Mouse (Mus musculus) thymus, adult 2 months (tissue): ENCODE measurements at regions not wholly inside any gene's neighbourhood (a gene's known extent, or its start where the extent isn't known, plus 50 kb on each side); places are given as distances from the start of the nearest gene placed in this dataset.

ENCODE experiments used
- DNase-seq: peaks from one replicate; pipeline ENCODE4 v3.0.0; 2021
- H3K27ac ChIP-seq: fragments of 200-500 bp; 2 replicates; pipeline ENCODE4 v1.5.1; 2012; ENCODE audit warnings: low read length, control low read depth; ENCODE audit not compliant: control insufficient read depth, insufficient read depth
- H3K27me3 ChIP-seq: fragments of 200-500 bp; 2 replicates; pipeline ENCODE4 v1.6.1; 2012; ENCODE audit warnings: mild to moderate bottlenecking, low read length, moderate library complexity, mixed read lengths; ENCODE audit not compliant: control insufficient read depth, insufficient read depth
- H3K36me3 ChIP-seq: fragments of 200-500 bp; 2 replicates; pipeline ENCODE4 v1.6.1; 2012; ENCODE audit warnings: mild to moderate bottlenecking, low read length, moderate library complexity; ENCODE audit not compliant: control insufficient read depth, insufficient read depth
- H3K4me1 ChIP-seq: fragments of 200-500 bp; replicated peaks from 2 replicates; pipeline ENCODE4 v1.6.1; 2012; ENCODE audit warnings: low read length; ENCODE audit not compliant: control insufficient read depth, insufficient read depth
- H3K4me3 ChIP-seq: fragments of 200-500 bp; 2 replicates; pipeline ENCODE4 v1.5.1; 2012; ENCODE audit warnings: mild to moderate bottlenecking, low read length, control low read depth, moderate library complexity; ENCODE audit not compliant: control insufficient read depth, insufficient read depth
- CTCF ChIP-seq: fragments of 200-500 bp; IDR thresholded peaks from 2 replicates; pipeline ENCODE4 v1.5.1; 2012; ENCODE audit warnings: mild to moderate bottlenecking, control low read depth, low read length, moderate library complexity, borderline replicate concordance; ENCODE audit not compliant: control insufficient read depth, poor library complexity, insufficient read depth; ENCODE audit errors: extremely low read depth
- POLR2A ChIP-seq: fragments of 200-500 bp; IDR thresholded peaks from 2 replicates; pipeline ENCODE4 v1.6.1; 2012; ENCODE audit warnings: mild to moderate bottlenecking, low read length, control low read depth, moderate library complexity; ENCODE audit not compliant: control insufficient read depth, poor library complexity, insufficient read depth; ENCODE audit errors: extremely low read depth
- WGBS: fragments of 180-500 bp; shearing (Covaris S2); methylation state at CpG from one replicate; pipeline ENCODE4 v1.1.7; 2018; 5-methylcytosine and 5-hydroxymethylcytosine counted together

DNA sequence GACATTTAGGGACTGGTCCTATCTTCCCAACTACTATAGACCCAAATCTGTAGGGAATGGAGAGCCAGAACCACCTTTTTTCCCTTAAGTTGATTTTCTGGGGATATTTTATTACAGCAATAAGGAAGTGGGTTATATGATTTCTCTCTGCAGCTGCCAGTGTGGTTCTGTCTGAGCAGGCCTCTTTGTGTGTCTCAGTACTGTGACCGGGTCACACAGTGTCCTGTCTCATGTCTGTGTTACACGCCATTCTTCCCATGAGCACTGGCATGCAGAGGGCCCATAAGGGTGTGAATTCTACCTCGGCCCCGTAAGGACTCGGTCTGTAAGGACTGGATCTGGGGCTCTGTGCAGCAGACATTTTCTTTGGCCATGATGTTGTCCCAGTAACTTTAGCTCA is 254.9 kb downstream of the Cdh26 start:
- H3K36me3 ChIP-seq, result no peaks in the 10 kb centered on the region
- TF ChIP-seq CTCF, result no peak
- peaks cover 7% of the 10 kb centered on the region for H3K4me1 ChIP-seq
- WGBS, result 79% methylated on average over 5 of the region's 5 CpGs
- DNase-seq, result no peak
- no peaks in the 10 kb centered on the region for H3K27me3 ChIP-seq
- no peak overlapping the region for H3K27ac ChIP-seq
- no peak overlapping the region for H3K4me3 ChIP-seq

DNA sequence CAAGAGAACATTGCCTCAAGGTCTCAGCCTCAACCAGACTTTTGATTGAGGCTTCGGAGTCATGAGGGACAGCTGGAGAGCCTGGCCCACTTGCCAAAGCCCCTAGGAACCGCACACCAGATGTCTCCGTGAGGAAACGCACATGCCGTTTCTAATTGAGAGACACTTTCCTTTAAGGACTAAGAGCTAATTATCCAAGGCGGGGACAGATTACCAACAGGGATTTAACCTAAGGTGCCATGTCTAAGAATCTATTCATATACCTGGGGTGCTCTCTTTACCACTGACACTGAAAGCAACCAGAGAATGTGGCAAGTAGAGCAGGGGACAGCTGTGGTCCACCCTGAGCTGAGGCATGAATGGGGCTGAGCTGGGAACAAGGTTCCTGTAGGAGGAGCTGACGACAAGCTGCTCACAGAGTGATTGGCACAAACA is 255.9 kb downstream of the Cdh26 start:
- peaks cover 12% of the 10 kb centered on the region for H3K4me1 ChIP-seq
- no peak overlapping the region for H3K27ac ChIP-seq
- WGBS, result 93% methylated on average over 7 of the region's 7 CpGs
- H3K4me3 ChIP-seq, result no peak overlapping the region
- TF ChIP-seq CTCF (no peak), POLR2A (no peak)
- no peaks in the 10 kb centered on the region for H3K36me3 ChIP-seq
- H3K27me3 ChIP-seq, result no peaks in the 10 kb centered on the region
- no peak for DNase-seq

- H3K27me3 ChIP-seq, result no peaks in the 10 kb centered on the region
- TF ChIP-seq CTCF (no peak), POLR2A (no peak)
- H3K4me3 ChIP-seq, result no peak overlapping the region
- WGBS, result 89% methylated on average over 6 of the region's 6 CpGs
- no peak for DNase-seq
- peaks cover 18% of the 10 kb centered on the region for H3K4me1 ChIP-seq
- H3K36me3 ChIP-seq, result no peaks in the 10 kb centered on the region
- no peak overlapping the region for H3K27ac ChIP-seq
Measured at GRCm38 (mm10) chr2:178688586-178688985, 258.3 kb downstream of the Cdh26 start.

GRCm38 (mm10) chr2:178691190-178691864 is 261.0 kb downstream of the Cdh26 start:
- no peaks in the 10 kb centered on the region for H3K36me3 ChIP-seq
- DNase-seq, result peak; percentile 24
- no peak overlapping the region for H3K4me3 ChIP-seq
- WGBS, result 47% methylated on average over 13 of the region's 13 CpGs
- H3K27me3 ChIP-seq, result no peaks in the 10 kb centered on the region
- TF ChIP-seq CTCF, result no peak
- no peak for TF ChIP-seq POLR2A
- H3K4me1 ChIP-seq, result peaks cover 18% of the 10 kb centered on the region
- no peak overlapping the region for H3K27ac ChIP-seq

DNA sequence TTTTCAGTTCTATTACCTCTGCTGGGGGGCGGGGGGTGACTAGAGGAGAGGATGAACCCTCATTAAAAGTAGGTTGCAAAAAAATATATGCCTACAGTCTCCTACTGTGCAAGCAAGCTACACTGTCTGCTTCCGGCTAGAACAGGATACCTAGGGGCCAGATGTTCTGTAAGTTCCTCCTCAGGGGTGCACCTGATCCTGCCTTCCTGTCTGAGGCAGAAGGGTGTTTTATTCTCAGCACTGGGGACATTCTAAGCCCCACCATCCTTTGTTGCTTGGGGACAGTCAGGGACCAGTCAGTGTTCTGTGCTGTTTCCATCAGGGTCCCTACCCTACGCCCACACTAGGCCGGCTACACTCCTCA is 261.5 kb downstream of the Cdh26 start:
- TF ChIP-seq POLR2A, result no peak
- no peak for TF ChIP-seq CTCF
- WGBS, result 41% methylated on average over 4 of the region's 4 CpGs
- DNase-seq, result no peak
- Histone ChIP-seq H3K27ac (no peak overlapping the region), H3K27me3 (no peaks in the 10 kb centered on the region), H3K36me3 (no peaks in the 10 kb centered on the region), H3K4me1 (peaks cover 18% of the 10 kb centered on the region), H3K4me3 (no peak overlapping the region)

DNA sequence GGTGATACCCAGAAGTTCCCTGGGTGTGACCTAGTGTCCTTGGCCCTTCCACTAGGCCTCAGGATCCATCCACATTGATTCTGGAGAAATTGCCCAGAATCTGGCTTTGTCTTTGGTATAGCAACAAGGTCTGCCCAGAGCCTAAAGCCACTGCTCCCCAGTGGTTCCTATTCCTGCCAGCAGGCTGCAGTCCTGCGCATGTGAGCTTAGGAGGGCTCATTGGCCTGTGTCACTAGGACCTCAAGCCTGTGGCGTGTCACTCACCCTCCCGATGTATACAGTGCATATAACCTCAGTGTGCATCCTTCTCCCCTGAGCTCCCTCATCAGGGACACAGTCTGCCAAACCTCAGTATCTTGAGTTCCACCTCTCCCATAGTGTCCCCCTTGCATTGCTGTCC is 261.9 kb downstream of the Cdh26 start:
- TF ChIP-seq POLR2A (no peak), CTCF (no peak)
- no peak overlapping the region for H3K27ac ChIP-seq
- 76% methylated on average over 3 of the region's 3 CpGs for WGBS
- H3K4me3 ChIP-seq, result no peak overlapping the region
- no peaks in the 10 kb centered on the region for H3K36me3 ChIP-seq
- H3K27me3 ChIP-seq, result no peaks in the 10 kb centered on the region
- DNase-seq, result no peak
- peaks cover 18% of the 10 kb centered on the region for H3K4me1 ChIP-seq

- Histone ChIP-seq H3K36me3 (no peaks in the 10 kb centered on the region), H3K27me3 (no peaks in the 10 kb centered on the region), H3K27ac (no peak overlapping the region), H3K4me1 (no peaks in the 10 kb centered on the region), H3K4me3 (no peak overlapping the region)
- WGBS, result 93% methylated on average over 13 of the region's 13 CpGs
- no peak for TF ChIP-seq CTCF
- no peak for TF ChIP-seq POLR2A
- no peak for DNase-seq
Measured at GRCm38 (mm10) chr2:178698648-178699047, 268.3 kb downstream of the Cdh26 start.
